In the genomic region with DNA sequence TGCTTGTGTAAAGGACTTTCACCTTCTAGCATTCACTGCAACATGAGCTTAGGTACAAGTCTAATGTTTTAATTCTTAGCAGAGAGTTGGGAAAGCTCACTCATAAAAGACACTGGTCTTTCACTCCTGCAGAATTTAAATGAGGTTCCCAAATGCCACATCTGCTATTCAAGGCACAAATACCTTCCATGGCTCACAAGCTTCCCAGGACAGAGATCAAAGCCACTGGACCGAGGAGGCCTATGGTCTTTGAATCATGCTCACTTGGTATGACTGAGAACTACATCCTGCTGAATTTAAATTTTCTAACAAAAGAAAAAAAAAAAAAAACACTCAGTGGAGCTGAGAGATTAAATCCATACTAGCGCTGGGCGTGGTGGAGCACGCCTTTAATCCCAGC, we compare ENCODE assay signal across 29 mouse cellular contexts. TPM values are rescaled to one million over a fixed set of nuclear protein-coding genes. Genes with fewer than 3 reads are reported as not detected.
DNase-seq lines count a peak whose midpoint lies in the region; ATAC-seq and TF ChIP-seq lines count a peak whose summit lies in the region.
"Had no signal": no experiment of that assay in that cellular context is flagged by ENCODE, and none has a peak within 500 bp of the region (broad histone marks: within the 10 kb centered on the region; RNA-seq: fewer than 3 reads in every experiment).

No protein-coding gene starts in this region.

- H3K9ac ChIP-seq in liver, adult 2 months (ENCODE audit: low read depth, low read length): no peak overlapping the region
- H3K9ac ChIP-seq in liver, postnatal 0 days (replicated peaks): no peak overlapping the region
- H3K9ac ChIP-seq in forebrain, embryonic 11.5 days (ENCODE audit: low read length): no peak overlapping the region
- H3K9ac ChIP-seq: forebrain, embryonic 15.5 days; heart, embryonic 12.5 days; hindbrain, embryonic 15.5 days; limb, embryonic 12.5 days; midbrain, embryonic 12.5 days; neural tube, embryonic 13.5 days had no signal

- ATAC-seq in liver, postnatal 0 days: no peak
- no peak for ATAC-seq in forebrain, embryonic 11.5 days (replicated peaks; ENCODE audit: low FRiP score)
- ATAC-seq: activated CD4-positive, CD25-positive, alpha-beta regulatory T cell, adult 4 months; forebrain, embryonic 15.5 days; inflammation-experienced regulatory T-cells, adult 6 months had no signal

- peaks cover 6% of the 10 kb centered on the region for H3K79me2 ChIP-seq in liver, adult 2 months (ENCODE audit: control insufficient read depth, insufficient read depth, low read length)

- H3K4me2 ChIP-seq in liver, postnatal 0 days (ENCODE audit: low read depth, low read length): no peak overlapping the region
- H3K4me2 ChIP-seq in forebrain, embryonic 11.5 days (ENCODE audit: low read depth, low read length, severe bottlenecking): no peak overlapping the region
- H3K4me2 ChIP-seq: forebrain, embryonic 15.5 days; heart, embryonic 12.5 days; hindbrain, embryonic 15.5 days; limb, embryonic 12.5 days; liver, embryonic 11.5 days; midbrain, embryonic 12.5 days; neural tube, embryonic 13.5 days had no signal

- H3K27me3 ChIP-seq in liver, adult 2 months (ENCODE audit: control insufficient read depth, insufficient read depth, low read length): no peaks in the 10 kb centered on the region; the same call in 1 of the 2 replicates
- no peaks in the 10 kb centered on the region for H3K27me3 ChIP-seq in liver, postnatal 0 days (ENCODE audit: insufficient read depth, low read length)
- H3K27me3 ChIP-seq in forebrain, embryonic 11.5 days (ENCODE audit: control insufficient read depth, insufficient read depth, low read length): no peaks in the 10 kb centered on the region
- H3K27me3 ChIP-seq: forebrain, embryonic 15.5 days; heart, embryonic 12.5 days; hindbrain, embryonic 15.5 days; limb, embryonic 12.5 days; midbrain, embryonic 12.5 days; neural tube, embryonic 13.5 days had no signal

- H3K36me3 ChIP-seq in liver, adult 2 months (ENCODE audit: control insufficient read depth, insufficient read depth, low read length): peaks cover 69% of the 10 kb centered on the region
- no peaks in the 10 kb centered on the region for H3K36me3 ChIP-seq in liver, postnatal 0 days (replicated peaks; ENCODE audit: insufficient read depth, low read length)
- H3K36me3 ChIP-seq in forebrain, embryonic 11.5 days (ENCODE audit: control insufficient read depth, insufficient read depth, low read length): no peaks in the 10 kb centered on the region
- H3K36me3 ChIP-seq: forebrain, embryonic 15.5 days; heart, embryonic 12.5 days; hindbrain, embryonic 15.5 days; limb, embryonic 12.5 days; midbrain, embryonic 12.5 days; neural tube, embryonic 13.5 days had no signal

- DNase-seq in liver, adult 2 months (ENCODE audit: extremely low read depth, low read depth, low spot score): peak; percentile 14
- DNase-seq in liver, postnatal 0 days: no peak
- peak; percentile 75 for DNase-seq in kidney, adult 9 months
- peak; percentile 67 for DNase-seq in kidney, postnatal 14 days
- DNase-seq in cerebellum, postnatal 25 days: no peak
- DNase-seq in heart, adult 8-10 months (ENCODE audit: low spot score): no peak
- DNase-seq in forebrain, embryonic 11.5 days (ENCODE audit: low spot score): no peak
- DNase-seq: adrenal gland, adult 2 months; adrenal gland, postnatal 36 days; cerebellum, adult 8-10 months; cerebellum, postnatal 36 days; gastrocnemius, postnatal 25 days; heart, adult 18-20 months; lung, postnatal 36 days; right cerebral cortex, postnatal 4 days; thymus, adult 2 months; thymus, postnatal 36 days had no signal

- peaks cover 16% of the 10 kb centered on the region for H3K4me1 ChIP-seq in liver, adult 2 months (ENCODE audit: control insufficient read depth, insufficient read depth, low read length)
- H3K4me1 ChIP-seq in liver, postnatal 0 days (ENCODE audit: insufficient read depth): no peaks in the 10 kb centered on the region
- H3K4me1 ChIP-seq in forebrain, embryonic 11.5 days (replicated peaks; ENCODE audit: control insufficient read depth, insufficient read depth, low read length): no peaks in the 10 kb centered on the region
- H3K4me1 ChIP-seq: forebrain, embryonic 15.5 days; heart, embryonic 12.5 days; hindbrain, embryonic 15.5 days; limb, embryonic 12.5 days; megakaryocyte, embryonic 14.5 days; midbrain, embryonic 12.5 days; neural tube, embryonic 13.5 days had no signal

- H3K9me3 ChIP-seq in liver, postnatal 0 days (ENCODE audit: low read length): no peaks in the 10 kb centered on the region
- H3K9me3 ChIP-seq in forebrain, embryonic 11.5 days (ENCODE audit: control insufficient read depth, low read length): no peaks in the 10 kb centered on the region
- H3K9me3 ChIP-seq: forebrain, embryonic 15.5 days; heart, embryonic 12.5 days; hindbrain, embryonic 15.5 days; limb, embryonic 12.5 days; megakaryocyte, embryonic 14.5 days; midbrain, embryonic 12.5 days; neural tube, embryonic 13.5 days had no signal

- TF ChIP-seq CTCF in liver, adult 2 months (IDR thresholded peaks at IDR 0.05; ENCODE audit: low read depth, low read length): no peak
- TF ChIP-seq CTCF in liver, postnatal 0 days (IDR thresholded peaks at IDR 0.05; ENCODE audit: low read depth): no peak

- TF ChIP-seq POLR2A in liver, adult 2 months (IDR thresholded peaks at IDR 0.05; ENCODE audit: extremely low read depth, insufficient read depth, low read length): no peak

- H3K27ac ChIP-seq in liver, adult 2 months (replicated peaks; ENCODE audit: insufficient read depth, low read depth, low read length): no peak overlapping the region
- no peak overlapping the region for H3K27ac ChIP-seq in liver, postnatal 0 days (ENCODE audit: low read depth)
- H3K27ac ChIP-seq in forebrain, embryonic 11.5 days (ENCODE audit: low read depth, low read length): no peak overlapping the region
- H3K27ac ChIP-seq: forebrain, embryonic 15.5 days; hindbrain, embryonic 15.5 days; limb, embryonic 12.5 days; midbrain, embryonic 12.5 days; neural tube, embryonic 13.5 days; stomach, postnatal 0 days had no signal

- 94% methylated on average over 4 of the region's 4 CpGs for WGBS in liver, adult 2 months
- 82% methylated on average over 4 of the region's 4 CpGs for WGBS in liver, postnatal 0 days (ENCODE audit: insufficient replicate concordance)
- 83% methylated on average over 4 of the region's 4 CpGs for WGBS in forebrain, embryonic 11.5 days

- no peak for TF ChIP-seq EP300 in liver, postnatal 0 days (IDR thresholded peaks at IDR 0.05; ENCODE audit: low read depth)

- no peak overlapping the region for H3K4me3 ChIP-seq in liver, adult 2 months (ENCODE audit: insufficient read depth, low read depth, low read length)
- H3K4me3 ChIP-seq in liver, postnatal 0 days (ENCODE audit: low read depth, low read length): no peak overlapping the region
- no peak overlapping the region for H3K4me3 ChIP-seq in forebrain, embryonic 11.5 days (ENCODE audit: low read depth, low read length)
- H3K4me3 ChIP-seq: forebrain, embryonic 15.5 days; heart, embryonic 12.5 days; hindbrain, embryonic 15.5 days; limb, embryonic 12.5 days; megakaryocyte, embryonic 14.5 days; midbrain, embryonic 12.5 days; neural tube, embryonic 13.5 days had no signal

RNA-seq across cellular contexts. Expression of gene Cth, which starts 8.5 kb away (rescaled TPM):
- total RNA-seq in liver, adult 2 months (2014; rRNA removed): 1,116 and 1,443 TPM in 2 replicates
- 446 and 569 TPM in 2 replicates for polyA plus RNA-seq in liver, adult 2 months (2012; rRNA removed)
- polyA plus RNA-seq in liver, postnatal 0 days (2015; fragmentation: Nextera tagmentation; extraction: Ambion mirVana): 190 and 195 TPM in 2 replicates
- 1 to 10 TPM; 2.4 to 6.0 (median 4.6) TPM for total RNA-seq in heart, adult 8-10 months (2022)
- 14.7 and 15.1 TPM in 2 replicates for polyA plus RNA-seq in forebrain, embryonic 11.5 days (2014; fragmentation: Nextera tagmentation; extraction: Ambion mirVana)
- total RNA-seq: hematopoietic stem cell, adult 5-6 weeks had no signal
- polyA plus RNA-seq: inflammation-experienced regulatory T-cells, adult 6 months had no signal

RNA-seq across cellular contexts. Expression of gene Ankrd13c, which starts 30.7 kb away (rescaled TPM):
- 20.4 and 21.2 TPM in 2 replicates for total RNA-seq in liver, adult 2 months (2014; rRNA removed)
- 7.5 and 9.0 TPM in 2 replicates for polyA plus RNA-seq in liver, adult 2 months (2012; rRNA removed)
- 6.8 and 6.9 TPM in 2 replicates for polyA plus RNA-seq in liver, postnatal 0 days (2015; fragmentation: Nextera tagmentation; extraction: Ambion mirVana)
- total RNA-seq in heart, adult 8-10 months (2022): 10 to 100 TPM; 24.3 to 30.1 (median 28.5) TPM
- 26.3 and 28.5 TPM in 2 replicates for polyA plus RNA-seq in forebrain, embryonic 11.5 days (2014; fragmentation: Nextera tagmentation; extraction: Ambion mirVana)

Comparison
In these comparisons a context has a peak if more than half of its experiments do, and no peak if none do; other contexts are left out.
1. DNase-seq: peak in liver, adult 2 months (single experiment), kidney, adult 9 months (single experiment) and kidney, postnatal 14 days (single experiment); none in liver, postnatal 0 days (single experiment), cerebellum, postnatal 25 days (0 of 2), heart, adult 8-10 months (single experiment) and forebrain, embryonic 11.5 days (single experiment).
2. RNA of gene Cth, which starts 8.5 kb away (polyA plus RNA-seq): 446 to 569 TPM in liver, adult 2 months and 190 to 195 TPM in liver, postnatal 0 days; 14.7 to 15.1 TPM in forebrain, embryonic 11.5 days; every median in the first group is over 10 times any median in the second.